Mouse (Mus musculus) embryonic facial prominence, embryonic 11.5 days (tissue): Measurements from ENCODE around the gene Herc4. TPM values are rescaled to one million over a fixed set of nuclear protein-coding genes. Genes with fewer than 3 reads are reported as not detected.

Source experiments
- ATAC-seq: fragments of 200-750 bp; cut with Nextera tagmentation; replicated peaks from 2 replicates; pipeline ENCODE4 v1.8.0; 2017; ENCODE audit warnings: low read depth; ENCODE audit not compliant: insufficient number of reproducible peaks, low FRiP score, low TSS enrichment
- DNase-seq: peaks from one replicate; pipeline ENCODE4 v3.0.0-alpha.2; 2015; ENCODE audit warnings: low spot score
- H3K27ac ChIP-seq: fragments of 300-500 bp; sonication (generic); replicated peaks from 2 replicates; pipeline ENCODE4 v1.5.1; 2014; ENCODE audit warnings: mild to moderate bottlenecking, low read depth, low read length, control low read depth
- H3K27me3 ChIP-seq: fragments of 300-500 bp; sonication (generic); 2 replicates; pipeline ENCODE4 v1.6.1; 2014; ENCODE audit warnings: mild to moderate bottlenecking, low read length, moderate library complexity, mixed read lengths; ENCODE audit not compliant: control insufficient read depth, insufficient read depth
- H3K36me3 ChIP-seq: fragments of 300-500 bp; sonication (generic); replicated peaks from 2 replicates; pipeline ENCODE4 v1.6.1; 2014; ENCODE audit warnings: low read depth, mild to moderate bottlenecking, low read length, moderate library complexity, mixed read lengths; ENCODE audit not compliant: control insufficient read depth, insufficient read depth
- H3K4me1 ChIP-seq: fragments of 300-500 bp; sonication (generic); 2 replicates; pipeline ENCODE4 v1.6.1; 2014; ENCODE audit warnings: low read length, mixed read lengths; ENCODE audit not compliant: control insufficient read depth, insufficient read depth
- H3K4me2 ChIP-seq: fragments of 300-500 bp; sonication (generic); 2 replicates; pipeline ENCODE4 v1.6.1; 2014; ENCODE audit warnings: low read depth, mild to moderate bottlenecking, control low read depth, low read length, moderate library complexity
- H3K4me3 ChIP-seq: fragments of 300-500 bp; sonication (generic); 2 replicates; pipeline ENCODE4 v1.5.1; 2014; ENCODE audit warnings: low read depth, low read length, control low read depth
- H3K9ac ChIP-seq: fragments of 300-500 bp; sonication (generic); replicated peaks from 2 replicates; pipeline ENCODE4 v1.6.1; 2014; ENCODE audit warnings: mild to moderate bottlenecking, control low read depth, low read length
- H3K9me3 ChIP-seq: fragments of 300-500 bp; sonication (generic); replicated peaks from 2 replicates; pipeline ENCODE4 v1.6.1; 2016; ENCODE audit warnings: mild to moderate bottlenecking, low read length, inconsistent platforms, mixed read lengths; ENCODE audit not compliant: control insufficient read depth
- WGBS: fragments of 180-500 bp; shearing (Covaris S2); extraction: QIAGEN DNeasy Blood & Tissue Kit; methylation state at CpG from one replicate; pipeline ENCODE4 v1.1.7; 2014; 5-methylcytosine and 5-hydroxymethylcytosine counted together
- polyA plus RNA-seq: library from polyadenylated mRNA; unstranded; fragments of >200 nt; fragmentation: Nextera tagmentation; extraction: Ambion mirVana; gene quantifications from 2 replicates; pipeline ENCODE4 v1.2.1, GENCODE M21; 2014

The Herc4 gene
- polyA plus RNA-seq, 1 experiment from 2014 or later, result 57.9 TPM

GRCm38 (mm10) chr10:63302356-63302755 lies 58.7 kb downstream of the Herc4 start:
- 95% methylated on average over 2 of the region's 2 CpGs for WGBS
- no peak overlapping the region for H3K9ac ChIP-seq

GRCm38 (mm10) chr10:63308582-63309366 lies 65.2 kb downstream of the Herc4 start:
- H3K9me3 ChIP-seq, result no peaks in the 10 kb centered on the region
- H3K4me2 ChIP-seq, result no peak overlapping the region
- no peak overlapping the region for H3K27ac ChIP-seq
- DNase-seq, result peak; percentile 82
- no peak overlapping the region for H3K4me3 ChIP-seq
- no peak; the same call in 1 of the 2 replicates for ATAC-seq
- no peak overlapping the region for H3K9ac ChIP-seq
- 38% methylated on average over 10 of the region's 10 CpGs for WGBS
- no peaks in the 10 kb centered on the region for H3K4me1 ChIP-seq
- no peaks in the 10 kb centered on the region for H3K27me3 ChIP-seq
- H3K36me3 ChIP-seq, result peaks cover 8% of the 10 kb centered on the region

More at GRCm38 (mm10) chr10:63302356-63302755, 58.7 kb downstream of the Herc4 start:
- Histone ChIP-seq H3K36me3 (peaks cover 4% of the 10 kb centered on the region), H3K4me1 (no peaks in the 10 kb centered on the region), H3K27me3 (no peaks in the 10 kb centered on the region), H3K27ac (no peak overlapping the region), H3K4me3 (no peak overlapping the region), H3K9me3 (no peaks in the 10 kb centered on the region), H3K4me2 (no peak overlapping the region)
- DNase-seq (no peak), ATAC-seq (no peak)

- Histone ChIP-seq H3K4me2 (no peak overlapping the region), H3K9ac (no peak overlapping the region), H3K4me3 (no peak overlapping the region), H3K4me1 (no peaks in the 10 kb centered on the region), H3K36me3 (peaks cover 2% of the 10 kb centered on the region), H3K27ac (no peak overlapping the region), H3K9me3 (no peaks in the 10 kb centered on the region), H3K27me3 (no peaks in the 10 kb centered on the region)
- 85% methylated on average over 1 of the region's 1 CpGs for WGBS
- DNase-seq, result no peak
- ATAC-seq, result no peak
Measured at GRCm38 (mm10) chr10:63313726-63314125, 70.1 kb downstream of the Herc4 start.

- peaks cover 10% of the 10 kb centered on the region; the same call in 1 of the 2 replicates for H3K36me3 ChIP-seq
Measured at GRCm38 (mm10) chr10:63327091-63327490, 83.5 kb downstream of the Herc4 start.

GRCm38 (mm10) chr10:63336901-63337300 lies 93.3 kb downstream of the Herc4 start:
- Histone ChIP-seq H3K4me3 (peak overlapping the region; percentile 77; the same call in 1 of the 2 replicates), H3K4me1 (no peaks in the 10 kb centered on the region), H3K9ac (0 out of 2 replicates have a peak overlapping the region, but pooled peaks have one; percentile 18), H3K27ac (no peak overlapping the region), H3K36me3 (peaks cover 3% of the 10 kb centered on the region), H3K9me3 (no peaks in the 10 kb centered on the region), H3K4me2 (peak overlapping the region; percentile 65), H3K27me3 (no peaks in the 10 kb centered on the region)
- no peak for ATAC-seq
- DNase-seq, result no peak
- WGBS, result 66% methylated on average over 13 of the region's 13 CpGs

More at GRCm38 (mm10) chr10:63327091-63327490, 83.5 kb downstream of the Herc4 start:
- Histone ChIP-seq H3K9me3 (no peaks in the 10 kb centered on the region), H3K9ac (no peak overlapping the region), H3K4me3 (no peak overlapping the region), H3K27ac (no peak overlapping the region), H3K27me3 (no peaks in the 10 kb centered on the region), H3K4me2 (no peak overlapping the region), H3K4me1 (no peaks in the 10 kb centered on the region)
- ATAC-seq, result no peak
- WGBS, result 97% methylated on average over 1 of the region's 1 CpGs
- no peak for DNase-seq

- H3K36me3 ChIP-seq, result peaks cover 3% of the 10 kb centered on the region
- H3K9me3 ChIP-seq, result no peaks in the 10 kb centered on the region
- no peak for DNase-seq
- H3K27me3 ChIP-seq, result no peaks in the 10 kb centered on the region
- no peak overlapping the region for H3K9ac ChIP-seq
- H3K4me3 ChIP-seq, result peak overlapping the region; percentile 77
- WGBS, result 35% methylated on average over 5 of the region's 5 CpGs
- H3K4me1 ChIP-seq, result no peaks in the 10 kb centered on the region
- peak overlapping the region; percentile 65 for H3K4me2 ChIP-seq
- H3K27ac ChIP-seq, result no peak overlapping the region
- ATAC-seq, result no peak
Measured at GRCm38 (mm10) chr10:63337326-63337725, 93.7 kb downstream of the Herc4 start.

GRCm38 (mm10) chr10:63337951-63338836 lies 94.6 kb downstream of the Herc4 start:
- Histone ChIP-seq H3K9ac (peak overlapping the region; percentile 97), H3K27me3 (no peaks in the 10 kb centered on the region), H3K4me3 (peak overlapping the region; percentile 77), H3K4me2 (peak overlapping the region; percentile 65), H3K4me1 (no peaks in the 10 kb centered on the region), H3K36me3 (peaks cover 3% of the 10 kb centered on the region; the same call in 1 of the 2 replicates), H3K9me3 (no peaks in the 10 kb centered on the region), H3K27ac (peak overlapping the region; percentile 89)
- 1% methylated on average over 44 of the region's 113 CpGs for WGBS
- DNase-seq (peak; percentile 74), ATAC-seq (peak; percentile 81)
